Mouse (Mus musculus) liver, embryonic 14.5 days (tissue): Measurements from ENCODE around the gene Sart1. TPM values are rescaled to one million over a fixed set of nuclear protein-coding genes. Genes with fewer than 3 reads are reported as not detected.
A peak's percentile ranks its signal among the peaks of the same experiment; 100 is the strongest.

Experiments
- ATAC-seq: fragments of 200-750 bp; cut with Nextera tagmentation; 2 replicates; pipeline ENCODE4 v1.8.0; 2017; ENCODE audit warnings: moderate number of reproducible peaks, mild to moderate bottlenecking, moderate library complexity; ENCODE audit not compliant: insufficient read depth
- DNase-seq, 3 experiments: peaks; one replicate each; pipeline ENCODE4 v3.0.0-alpha.2; 2012 to 2013; ENCODE audit warnings: low read depth in 3 of 3, low spot score in 3 of 3
- H3K27ac ChIP-seq: fragments of 300-500 bp; sonication (generic); 2 replicates; pipeline ENCODE4 v1.5.1; 2014; ENCODE audit warnings: moderate library complexity, mild to moderate bottlenecking, control low read depth, inconsistent platforms
- H3K27me3 ChIP-seq: fragments of 300-500 bp; sonication (generic); 2 replicates; pipeline ENCODE4 v1.6.1; 2014; ENCODE audit warnings: mild to moderate bottlenecking, low read length, moderate library complexity; ENCODE audit not compliant: control insufficient read depth, insufficient read depth
- H3K36me3 ChIP-seq: fragments of 300-500 bp; sonication (generic); replicated peaks from 2 replicates; pipeline ENCODE4 v1.6.1; 2014; ENCODE audit warnings: low read depth; ENCODE audit not compliant: control insufficient read depth, insufficient read depth
- H3K4me1 ChIP-seq, 2 experiments: fragments of 200-500 bp in 1 of 2; fragments of 300-500 bp in 1 of 2; sonication (generic) in 1 of 2; replicated peaks; 2 replicates each; pipeline ENCODE4 v1.6.1; 2012 to 2014; ENCODE audit warnings: antibody characterized with exemption in 1 of 2, inconsistent platforms in 1 of 2, low read length in 1 of 2; ENCODE audit not compliant: control insufficient read depth in 2 of 2, insufficient read depth in 2 of 2
- H3K4me2 ChIP-seq: fragments of 300-500 bp; sonication (generic); 2 replicates; pipeline ENCODE4 v1.6.1; 2014; ENCODE audit warnings: low read depth, mild to moderate bottlenecking, control low read depth, moderate library complexity
- H3K4me3 ChIP-seq, 2 experiments: fragments of 200-500 bp in 1 of 2; fragments of 300-500 bp in 1 of 2; sonication (generic) in 1 of 2; 2 replicates each; pipeline ENCODE4 v1.5.1; 2012 to 2014; ENCODE audit warnings: low read depth in 2 of 2, low read length in 2 of 2, mild to moderate bottlenecking in 2 of 2, control low read depth in 1 of 2, inconsistent platforms in 1 of 2, moderate library complexity in 1 of 2; ENCODE audit not compliant: insufficient read depth in 1 of 2
- H3K9ac ChIP-seq: fragments of 300-500 bp; sonication (generic); replicated peaks from 2 replicates; pipeline ENCODE4 v1.6.1; 2014; ENCODE audit warnings: mild to moderate bottlenecking, control low read depth, moderate library complexity
- H3K9me3 ChIP-seq: fragments of 300-500 bp; sonication (generic); 2 replicates; pipeline ENCODE4 v1.6.1; 2016; ENCODE audit warnings: low read length, mixed read lengths; ENCODE audit not compliant: control insufficient read depth
- CTCF ChIP-seq: IDR thresholded peaks from 2 replicates; pipeline ENCODE4 v1.5.1; 2016; ENCODE audit warnings: antibody characterized with exemption, low read depth, control low read depth
- EP300 ChIP-seq: IDR thresholded peaks from 2 replicates; pipeline ENCODE4 v1.6.1; 2016; ENCODE audit warnings: antibody characterized with exemption, low read depth
- WGBS: fragments of 180-500 bp; shearing (Covaris S2); extraction: QIAGEN DNeasy Blood & Tissue Kit; methylation state at CpG from one replicate; pipeline ENCODE4 v1.1.7; 2014; ENCODE audit not compliant: insufficient replicate concordance; 5-methylcytosine and 5-hydroxymethylcytosine counted together
- polyA plus RNA-seq, 2 experiments: library from polyadenylated mRNA; depleted of rRNA in 1 of 2; stranded (reverse) in 1 of 2; unstranded in 1 of 2; fragments of >200 nt; fragmentation: Nextera tagmentation in 1 of 2; extraction: Ambion mirVana in 1 of 2; gene quantifications; 2 replicates each; pipeline versions ENCODE4 v1.2.1 to v1.2.3; 2012 to 2014

Sart1 gene
- polyA plus RNA-seq, 2 experiments = 21.7 to 24.1 TPM

DNA sequence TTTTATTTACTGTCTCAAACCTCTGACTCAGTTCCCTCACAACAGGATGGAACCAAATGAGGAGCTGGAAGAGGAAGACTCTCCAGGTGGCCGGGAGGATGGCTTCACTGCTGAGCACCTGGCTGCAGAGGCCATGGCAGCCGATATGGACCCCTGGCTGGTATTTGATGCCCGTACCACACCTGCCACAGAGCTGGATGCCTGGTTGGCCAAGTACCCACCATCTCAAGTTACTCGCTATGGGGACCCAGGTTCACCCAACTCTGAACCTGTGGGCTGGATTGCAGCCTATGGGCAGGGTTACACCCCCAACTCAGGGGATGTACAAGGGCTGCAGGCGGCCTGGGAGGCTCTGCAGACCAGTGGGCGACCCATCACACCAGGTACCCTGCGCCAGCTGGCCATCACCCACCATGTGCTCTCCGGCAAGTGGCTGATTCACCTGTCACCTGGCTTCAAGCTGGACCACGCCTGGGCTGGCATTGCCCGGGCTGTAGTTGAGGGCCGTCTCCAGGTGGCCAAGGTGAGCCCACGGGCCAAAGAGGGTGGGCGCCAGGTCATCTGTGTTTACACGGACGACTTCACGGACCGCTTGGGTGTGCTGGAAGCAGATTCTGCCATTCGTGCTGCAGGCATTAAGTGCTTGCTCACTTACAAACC is 37.5 kb upstream of the Sart1 start:
- TF ChIP-seq CTCF = no peak
- TF ChIP-seq EP300 = no peak
- Histone ChIP-seq H3K9ac (peak overlapping the region; percentile 88), H3K9me3 (no peaks in the 10 kb centered on the region), H3K4me2 (peak overlapping the region; percentile 86), H3K36me3 (peaks cover 4% of the 10 kb centered on the region), H3K27ac (peak overlapping the region; percentile 55), H3K27me3 (no peaks in the 10 kb centered on the region), H3K4me3 (peak overlapping the region; percentile 70 to 76), H3K4me1 (peaks cover 5 to 12% of the 10 kb centered on the region in 2 experiments; a peak in 3 of 4 replicates)
- ATAC-seq (no peak), DNase-seq (no peak)
- WGBS = 84% methylated on average over 18 of the region's 18 CpGs

DNA sequence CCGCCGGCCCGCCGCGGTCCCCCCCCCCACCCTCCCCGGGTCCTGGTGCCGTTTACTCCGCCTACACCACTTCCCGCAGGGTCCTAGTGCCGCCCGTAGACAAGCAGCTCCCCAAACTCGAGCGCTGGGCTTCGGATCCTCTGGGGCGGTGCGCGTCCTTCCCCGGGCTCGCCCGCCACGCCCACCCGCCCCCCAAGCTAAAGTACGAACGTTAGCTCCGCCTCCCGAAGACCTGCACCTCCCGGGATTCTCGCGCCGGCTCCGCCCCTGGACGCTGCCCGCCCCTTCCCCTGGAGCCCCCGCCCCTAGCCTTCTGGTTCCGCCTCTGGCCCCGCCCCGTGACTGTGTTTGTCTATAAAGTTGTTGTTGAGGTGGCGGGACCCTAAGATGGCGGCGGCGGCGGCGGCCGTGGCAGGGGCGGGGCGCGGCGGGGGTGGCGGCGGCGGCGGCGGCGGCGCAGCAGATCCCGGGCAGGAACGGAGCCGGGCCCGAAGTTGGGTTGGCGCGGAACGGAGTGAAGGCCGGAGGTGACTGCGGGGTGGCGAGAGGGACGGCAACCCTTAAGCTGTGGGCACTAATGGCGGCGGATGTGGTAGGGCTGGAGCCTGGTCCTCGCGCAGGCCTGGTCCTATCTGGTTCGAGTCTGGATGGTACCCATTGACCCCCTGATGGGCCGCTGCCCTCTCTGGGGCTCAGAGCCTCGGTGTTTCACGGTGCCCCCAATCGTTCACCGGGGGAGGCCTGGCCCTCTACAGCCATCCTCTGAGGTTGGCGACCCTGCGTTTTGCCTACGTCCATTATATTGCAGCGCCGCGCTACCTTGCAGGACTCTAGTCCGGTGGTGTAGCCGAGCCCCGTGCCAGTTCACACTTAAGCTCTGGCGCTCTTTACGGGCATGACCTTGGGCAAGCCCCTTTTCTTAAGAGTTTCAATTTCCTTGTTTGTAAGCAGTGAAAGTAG is 36.6 kb upstream of the Sart1 start, which contains the start of the genes Drap1 and AI837181:
Drap1 (minus strand) TSS at position 198 of the 960 bp plus-strand sequence.
AI837181 (plus strand) TSS at position 363 of the 960 bp plus-strand sequence.
- Histone ChIP-seq H3K36me3 (peaks cover 7% of the 10 kb centered on the region), H3K4me3 (peak within 1 kb of the TSS; percentile 76 to 92), H3K9me3 (no peaks in the 10 kb centered on the region), H3K4me2 (peak within 1 kb of the TSS; percentile 86), H3K9ac (peak within 1 kb of the TSS; percentile 88), H3K4me1 (peaks cover 5 to 12% of the 10 kb centered on the region in 2 experiments; a peak in 3 of 4 replicates), H3K27me3 (no peaks in the 10 kb centered on the region), H3K27ac (peak within 1 kb of the TSS; percentile 58)
- peak; percentile 88 to 91 (median 90) for DNase-seq
- under 1% methylated on average over 83 of the region's 87 CpGs for WGBS
- TF ChIP-seq EP300 (0 out of 2 replicates have a peak, but pooled peaks have one; percentile 6), CTCF (0 out of 2 replicates have a peak, but pooled peaks have one; percentile 6)
- peak; percentile 84 for ATAC-seq

- Histone ChIP-seq H3K4me2 (peak overlapping the region; percentile 86), H3K9me3 (no peaks in the 10 kb centered on the region), H3K4me1 (peaks cover 5 to 12% of the 10 kb centered on the region in 2 experiments; a peak in 3 of 4 replicates), H3K9ac (peak overlapping the region; percentile 84), H3K27me3 (no peaks in the 10 kb centered on the region), H3K36me3 (peaks cover 7% of the 10 kb centered on the region), H3K27ac (peak overlapping the region; percentile 58), H3K4me3 (peak overlapping the region; percentile 76 to 92)
- 0% methylated on average over 46 of the region's 48 CpGs for WGBS
- DNase-seq = no peak
- ATAC-seq = peak; percentile 63
- TF ChIP-seq CTCF = peak; percentile 34; the same call in 1 of the 2 replicates
- no peak for TF ChIP-seq EP300
These were observed 35.7 kb upstream of the Sart1 start for GRCm38 (mm10) chr19:5424092-5424781.

DNA sequence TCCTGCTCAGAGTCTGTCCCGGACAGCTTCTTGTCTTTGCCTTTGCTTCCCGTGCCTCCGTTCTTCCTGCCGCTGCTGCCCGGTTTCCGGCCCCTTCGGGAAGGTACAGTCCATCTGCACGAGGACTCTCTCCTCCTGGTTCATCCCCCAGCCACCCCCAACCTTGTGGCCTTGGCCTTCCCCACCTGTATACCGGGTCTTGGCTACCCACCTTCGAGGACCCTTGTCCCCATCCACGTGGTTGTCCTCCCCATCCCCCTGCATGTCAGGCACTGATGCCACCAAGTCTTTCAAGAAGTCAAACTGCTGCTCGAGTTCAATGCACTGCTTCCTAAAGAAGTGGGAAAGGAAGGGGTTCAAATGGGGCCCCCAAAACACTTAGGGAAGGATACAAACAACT is 35.1 kb upstream of the Sart1 start:
- 66% methylated on average over 12 of the region's 12 CpGs for WGBS
- no peaks in the 10 kb centered on the region for H3K9me3 ChIP-seq
- TF ChIP-seq EP300 (no peak), CTCF (no peak)

More for the DNA sequence above, 35.1 kb upstream of the Sart1 start:
- Histone ChIP-seq H3K4me1 (peaks cover 5 to 12% of the 10 kb centered on the region in 2 experiments; a peak in 3 of 4 replicates), H3K9ac (peak overlapping the region; percentile 84), H3K4me3 (peak overlapping the region; percentile 76 to 92), H3K36me3 (peaks cover 7% of the 10 kb centered on the region), H3K27me3 (no peaks in the 10 kb centered on the region), H3K27ac (peak overlapping the region; percentile 58; the same call in 1 of the 2 replicates), H3K4me2 (peak overlapping the region; percentile 86)
- ATAC-seq (no peak), DNase-seq (no peak)
